Mouse (Mus musculus): ENCODE results near the gene Usp15. TPM values are rescaled to one million over a fixed set of nuclear protein-coding genes. Genes with fewer than 3 reads are reported as not detected.
A peak's percentile ranks its signal among the peaks of the same experiment; 100 is the strongest.

Usp15 gene
- total and polyA plus RNA-seq, 3 experiments: 14.5 to 103 (median 86.4) TPM

- no peak overlapping the region for H3K27ac ChIP-seq
- H3K4me1 ChIP-seq (ENCODE audit: control insufficient read depth, insufficient read depth, low read length): no peaks in the 10 kb centered on the region
- no peak overlapping the region for H3K4me3 ChIP-seq
- no peak for TF ChIP-seq EP300 (IDR thresholded peaks at IDR 0.05; ENCODE audit: insufficient read depth, low read depth, low read length)
- TF ChIP-seq CTCF (IDR thresholded peaks at IDR 0.05): peak; percentile 47
- TF ChIP-seq POLR2A (IDR thresholded peaks at IDR 0.05; ENCODE audit: insufficient read depth, low read depth, low read length): no peak
- no peak for DNase-seq
- H3K79me2 ChIP-seq (replicated peaks; ENCODE audit: control insufficient read depth, insufficient read depth, low read length): no peaks in the 10 kb centered on the region
- no peaks in the 10 kb centered on the region for H3K27me3 ChIP-seq (ENCODE audit: control insufficient read depth, insufficient read depth, low read length)
- intact Hi-C loops (cut with DNase I): no loop called here
- H3K9ac ChIP-seq (ENCODE audit: low read depth, low read length): no peak overlapping the region
- H3K36me3 ChIP-seq (ENCODE audit: control insufficient read depth, insufficient read depth, low read length): no peaks in the 10 kb centered on the region
- 96% methylated on average over 14 of the region's 14 CpGs for WGBS
Observed at GRCm38 (mm10) chr10:123120666-123121392, 76.0 kb downstream of the Usp15 start.

- H3K27ac ChIP-seq: no peak overlapping the region
- no peak overlapping the region for H3K4me3 ChIP-seq
- WGBS: 76% methylated on average over 14 of the region's 14 CpGs
- H3K27me3 ChIP-seq (ENCODE audit: control insufficient read depth, insufficient read depth, low read length): no peaks in the 10 kb centered on the region
- H3K36me3 ChIP-seq (ENCODE audit: control insufficient read depth, insufficient read depth, low read length): no peaks in the 10 kb centered on the region
- no peaks in the 10 kb centered on the region for H3K79me2 ChIP-seq (replicated peaks; ENCODE audit: control insufficient read depth, insufficient read depth, low read length)
- intact Hi-C loops (cut with DNase I): no loop called here
- no peak for TF ChIP-seq CTCF (IDR thresholded peaks at IDR 0.05)
- TF ChIP-seq EP300 (IDR thresholded peaks at IDR 0.05; ENCODE audit: insufficient read depth, low read depth, low read length): no peak
- TF ChIP-seq POLR2A (IDR thresholded peaks at IDR 0.05; ENCODE audit: insufficient read depth, low read depth, low read length): no peak
- no peaks in the 10 kb centered on the region for H3K4me1 ChIP-seq (ENCODE audit: control insufficient read depth, insufficient read depth, low read length)
- no peak overlapping the region for H3K9ac ChIP-seq (ENCODE audit: low read depth, low read length)
- no peak for DNase-seq
Observed at GRCm38 (mm10) chr10:123116861-123117260, 79.9 kb downstream of the Usp15 start.

GRCm38 (mm10) chr10:123113466-123113865 is 83.3 kb downstream of the Usp15 start:
- H3K4me3 ChIP-seq: no peak overlapping the region
- no peaks in the 10 kb centered on the region for H3K79me2 ChIP-seq (replicated peaks; ENCODE audit: control insufficient read depth, insufficient read depth, low read length)
- H3K4me1 ChIP-seq (ENCODE audit: control insufficient read depth, insufficient read depth, low read length): no peaks in the 10 kb centered on the region
- no peak for DNase-seq
- no peaks in the 10 kb centered on the region for H3K27me3 ChIP-seq (ENCODE audit: control insufficient read depth, insufficient read depth, low read length)
- TF ChIP-seq EP300 (IDR thresholded peaks at IDR 0.05; ENCODE audit: insufficient read depth, low read depth, low read length): no peak
- TF ChIP-seq CTCF (IDR thresholded peaks at IDR 0.05): no peak
- no peak for TF ChIP-seq POLR2A (IDR thresholded peaks at IDR 0.05; ENCODE audit: insufficient read depth, low read depth, low read length)
- no peak overlapping the region for H3K27ac ChIP-seq
- no peaks in the 10 kb centered on the region for H3K36me3 ChIP-seq (ENCODE audit: control insufficient read depth, insufficient read depth, low read length)
- H3K9ac ChIP-seq (ENCODE audit: low read depth, low read length): no peak overlapping the region
- intact Hi-C loops (cut with DNase I): no loop called here
- WGBS: 97% methylated on average over 8 of the region's 8 CpGs

- Histone ChIP-seq H3K36me3 (ENCODE audit: control insufficient read depth, insufficient read depth, low read length) (no peaks in the 10 kb centered on the region), H3K27me3 (ENCODE audit: control insufficient read depth, insufficient read depth, low read length) (no peaks in the 10 kb centered on the region), H3K27ac (no peak overlapping the region), H3K79me2 (replicated peaks; ENCODE audit: control insufficient read depth, insufficient read depth, low read length) (no peaks in the 10 kb centered on the region), H3K9ac (ENCODE audit: low read depth, low read length) (no peak overlapping the region), H3K4me1 (ENCODE audit: control insufficient read depth, insufficient read depth, low read length) (no peaks in the 10 kb centered on the region), H3K4me3 (no peak overlapping the region)
- DNase-seq: no peak
- TF ChIP-seq POLR2A (IDR thresholded peaks at IDR 0.05; ENCODE audit: insufficient read depth, low read depth, low read length): no peak
- no peak for TF ChIP-seq EP300 (IDR thresholded peaks at IDR 0.05; ENCODE audit: insufficient read depth, low read depth, low read length)
- TF ChIP-seq CTCF (IDR thresholded peaks at IDR 0.05): no peak
- intact Hi-C loops (cut with DNase I): no loop called here
- 88% methylated on average over 9 of the region's 9 CpGs for WGBS
Observed at GRCm38 (mm10) chr10:123112787-123113168, 84.0 kb downstream of the Usp15 start.

GRCm38 (mm10) chr10:123112056-123112786 is 84.6 kb downstream of the Usp15 start:
- no peak for DNase-seq
- TF ChIP-seq CTCF (IDR thresholded peaks at IDR 0.05): no peak
- no peak for TF ChIP-seq EP300 (IDR thresholded peaks at IDR 0.05; ENCODE audit: insufficient read depth, low read depth, low read length)
- TF ChIP-seq POLR2A (IDR thresholded peaks at IDR 0.05; ENCODE audit: insufficient read depth, low read depth, low read length): no peak
- H3K36me3 ChIP-seq (ENCODE audit: control insufficient read depth, insufficient read depth, low read length): no peaks in the 10 kb centered on the region
- no peaks in the 10 kb centered on the region for H3K4me1 ChIP-seq (ENCODE audit: control insufficient read depth, insufficient read depth, low read length)
- H3K27me3 ChIP-seq (ENCODE audit: control insufficient read depth, insufficient read depth, low read length): no peaks in the 10 kb centered on the region
- intact Hi-C loops (cut with DNase I): no loop called here
- WGBS: 89% methylated on average over 11 of the region's 11 CpGs
- H3K9ac ChIP-seq (ENCODE audit: low read depth, low read length): no peak overlapping the region
- H3K4me3 ChIP-seq: no peak overlapping the region
- no peak overlapping the region for H3K27ac ChIP-seq
- no peaks in the 10 kb centered on the region for H3K79me2 ChIP-seq (replicated peaks; ENCODE audit: control insufficient read depth, insufficient read depth, low read length)

GRCm38 (mm10) chr10:123110548-123110947 is 86.2 kb downstream of the Usp15 start:
- no peak overlapping the region for H3K4me3 ChIP-seq
- intact Hi-C loops (cut with DNase I): no loop called here
- no peaks in the 10 kb centered on the region for H3K79me2 ChIP-seq (replicated peaks; ENCODE audit: control insufficient read depth, insufficient read depth, low read length)
- H3K36me3 ChIP-seq (ENCODE audit: control insufficient read depth, insufficient read depth, low read length): no peaks in the 10 kb centered on the region
- H3K27me3 ChIP-seq (ENCODE audit: control insufficient read depth, insufficient read depth, low read length): no peaks in the 10 kb centered on the region
- H3K27ac ChIP-seq: no peak overlapping the region
- 79% methylated on average over 11 of the region's 11 CpGs for WGBS
- TF ChIP-seq POLR2A (IDR thresholded peaks at IDR 0.05; ENCODE audit: insufficient read depth, low read depth, low read length) (no peak), EP300 (IDR thresholded peaks at IDR 0.05; ENCODE audit: insufficient read depth, low read depth, low read length) (no peak), CTCF (IDR thresholded peaks at IDR 0.05) (no peak)
- H3K4me1 ChIP-seq (ENCODE audit: control insufficient read depth, insufficient read depth, low read length): no peaks in the 10 kb centered on the region
- no peak for DNase-seq
- H3K9ac ChIP-seq (ENCODE audit: low read depth, low read length): no peak overlapping the region
